Mouse (Mus musculus) C3H10T1/2 (cell line): ENCODE results near the gene Pmis2. TPM values are rescaled to one million over a fixed set of nuclear protein-coding genes. Genes with fewer than 3 reads are reported as not detected.

Experiments
- polyA plus RNA-seq, 2 experiments: library from polyadenylated mRNA; unstranded; fragments of >200 nt; fragmentation: generic; extraction: Trizol; gene quantifications; one replicate each; pipeline ENCODE4 v1.2.1; 2012; ENCODE audit warnings: missing spikeins in 2 of 2

The Pmis2 gene
- polyA plus RNA-seq, result not detected

DNA sequence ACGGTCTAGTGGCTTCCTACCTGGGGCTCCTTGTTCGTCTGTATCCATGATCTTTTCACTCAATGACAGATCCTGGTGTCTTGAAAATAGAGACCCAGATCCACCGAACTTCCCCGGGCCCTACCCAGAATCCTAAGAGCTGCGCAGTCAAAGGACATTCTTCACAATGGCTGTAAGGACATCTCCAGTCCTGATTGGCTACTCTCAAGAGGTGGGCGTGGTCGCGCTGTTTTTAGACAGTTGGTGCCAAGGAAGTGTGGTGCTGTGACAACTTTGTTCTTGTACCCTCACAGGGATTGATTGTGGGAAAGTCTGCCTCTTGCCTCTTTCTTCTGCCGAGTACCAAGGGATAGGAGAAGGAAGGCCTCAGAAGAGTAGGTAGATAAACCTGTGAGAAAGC is at the start of gene Pmis2:
Pmis2 (minus strand) TSS at position 126 of the 400 bp plus-strand sequence.

DNA sequence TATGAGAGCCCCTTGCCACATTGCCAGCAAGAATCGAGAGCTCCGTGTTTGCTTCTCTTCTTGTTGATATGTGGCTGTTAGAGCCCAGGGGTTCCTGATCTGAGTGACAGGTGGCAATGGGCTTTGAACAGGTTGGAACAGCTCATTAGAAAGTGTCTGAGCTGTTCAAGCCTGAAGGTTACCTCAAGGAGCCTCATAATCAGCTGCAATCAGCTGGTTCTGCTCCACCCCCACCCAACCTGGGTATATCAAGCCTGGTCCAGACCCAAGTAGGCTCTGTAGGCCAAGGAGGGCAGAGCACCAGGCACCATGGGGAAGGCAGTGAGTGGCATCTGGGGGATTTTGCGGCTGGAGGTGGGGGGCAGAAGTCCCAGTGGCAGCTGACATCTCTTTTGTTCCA is 40.5 kb upstream of the Pmis2 start, which contains the start of gene Atp4a:
Atp4a (plus strand) TSS at position 268 of the 400 bp plus-strand sequence.

GRCm38 (mm10) chr7:30698589-30698988 is 27.2 kb upstream of the Pmis2 start, which contains the start of gene 2200002J24Rik:
TSS of gene 2200002J24Rik (plus strand) at chr7:30698926.

GRCm38 (mm10) chr7:30664529-30665200 is 6.7 kb downstream of the Pmis2 start, which contains the start of gene Haus5:
TSS of gene Haus5 (minus strand) at chr7:30664994.

DNA sequence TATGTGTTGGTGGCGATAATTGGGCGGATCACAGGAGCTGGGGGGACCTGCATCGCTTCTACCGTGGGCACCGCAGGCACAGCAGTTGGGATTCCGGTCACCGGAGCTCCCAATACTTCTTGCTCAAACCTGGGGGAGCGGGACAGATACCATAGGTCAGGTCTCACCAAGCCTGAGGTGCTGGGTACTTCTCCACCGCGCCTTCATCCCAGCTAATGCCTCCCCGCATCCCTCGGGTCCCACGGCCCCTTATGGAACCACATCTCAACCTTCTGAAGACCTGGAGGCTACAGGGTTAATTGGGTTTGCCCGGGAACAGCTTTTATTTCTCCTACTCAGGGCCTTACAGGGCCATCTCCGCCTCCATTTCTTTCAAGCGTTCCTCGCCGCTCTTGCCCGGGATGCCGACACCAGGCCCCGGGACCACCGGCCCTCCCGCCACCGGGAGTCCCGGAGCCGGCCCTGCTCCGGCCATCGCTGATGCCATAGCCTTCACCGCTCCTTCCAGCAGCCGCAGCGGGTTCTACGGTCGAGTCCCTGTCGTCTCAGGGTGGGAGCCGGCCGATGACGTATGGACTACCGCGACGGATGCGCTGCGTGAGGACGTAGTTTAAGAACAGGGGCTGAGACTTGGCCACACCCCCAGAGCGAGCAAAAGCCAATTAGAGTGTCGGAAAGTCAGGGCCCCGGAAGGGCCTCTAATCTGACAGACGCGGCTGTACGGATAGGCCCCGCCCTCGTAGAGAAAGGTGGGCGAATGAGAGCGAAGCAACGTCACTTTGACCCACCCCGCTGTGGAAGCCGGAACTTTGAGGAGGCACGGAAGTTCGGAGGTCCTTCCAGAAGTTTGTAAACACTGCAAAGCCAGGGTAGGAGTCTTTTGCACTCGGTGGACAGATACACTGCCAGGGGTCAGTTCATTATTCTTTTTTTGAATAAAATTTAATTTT is 21.5 kb downstream of the Pmis2 start, which contains the start of gene Rbm42:
Rbm42 (minus strand) TSS at position 727 of the 950 bp plus-strand sequence.

GRCm38 (mm10) chr7:30635752-30636151 is 35.7 kb downstream of the Pmis2 start, which contains the start of gene Etv2:
TSS of gene Etv2 (minus strand) at chr7:30635852.

DNA sequence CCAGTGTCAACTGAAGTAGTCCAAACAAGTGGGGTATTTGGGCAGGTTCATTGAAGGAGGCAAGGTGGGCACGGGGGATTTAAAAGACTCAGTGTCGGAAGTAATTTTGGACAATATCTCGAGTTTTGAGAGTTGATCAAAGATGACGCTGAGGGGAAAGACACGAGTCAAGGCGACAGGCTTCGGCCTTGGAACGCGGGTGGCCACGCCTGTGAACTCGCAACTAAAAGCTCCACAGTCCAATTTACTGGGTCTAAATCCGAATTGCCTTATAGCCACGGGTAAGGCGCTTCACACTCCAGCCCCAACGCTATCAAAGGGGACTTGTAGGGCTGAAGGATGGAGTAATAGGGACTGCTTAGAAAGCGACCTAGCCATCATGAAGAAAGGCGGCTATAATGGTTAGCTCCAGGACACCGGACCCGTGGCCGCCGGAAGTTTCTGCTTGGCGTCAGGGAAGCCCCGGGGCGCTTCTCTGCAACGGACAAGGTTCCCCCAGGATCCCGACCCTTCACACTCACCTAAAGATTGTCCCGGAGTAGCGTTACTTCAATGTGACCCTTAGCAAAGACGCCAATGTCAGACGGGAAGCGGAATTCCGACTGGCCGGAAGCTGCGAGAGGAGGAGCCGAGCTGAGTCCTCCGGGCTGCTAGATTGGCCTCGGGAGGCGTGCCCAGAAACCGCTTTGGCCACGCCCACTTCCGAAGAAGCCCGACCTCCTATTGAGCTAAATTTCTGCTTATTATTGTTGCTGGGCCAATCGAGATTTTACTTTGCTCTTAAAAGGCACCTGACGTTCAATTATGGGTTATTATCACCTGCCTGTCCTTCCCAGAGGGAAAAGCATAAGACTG is 45.6 kb downstream of the Pmis2 start, which contains the start of gene Cox6b1:
Cox6b1 (minus strand) TSS at position 622 of the 855 bp plus-strand sequence.

Other genes with a start within 250 kb of the Pmis2 start
- not detected for gene Nfkbid, start 249.9 kb downstream of the Pmis2 start, polyA plus RNA-seq
- under 1 TPM; 0.02 to 0.13 TPM for gene Aplp1, start 226.1 kb downstream of the Pmis2 start, polyA plus RNA-seq
- gene Kirrel2, start 213.9 kb downstream of the Pmis2 start, polyA plus RNA-seq, result not detected
- gene Nphs1, start 213.3 kb downstream of the Pmis2 start, polyA plus RNA-seq, result under 1 TPM; 0.28 TPM
- gene Prodh2, start 178.0 kb downstream of the Pmis2 start, polyA plus RNA-seq, result not detected
- gene Arhgap33, start 136.5 kb downstream of the Pmis2 start, polyA plus RNA-seq, result 10 to 100 TPM in 1 of 2 experiments, under 1 TPM in 1; 0.55 to 10.4 TPM
- 100 to 1,000 TPM; 101 to 108 TPM for gene Hspb6, start 119.4 kb downstream of the Pmis2 start, polyA plus RNA-seq
- gene Proser3, start 119.3 kb downstream of the Pmis2 start, polyA plus RNA-seq, result 10 to 100 TPM in 1 of 2 experiments, 1 to 10 TPM in 1; 2.9 to 18.1 TPM
- gene Lin37, start 111.8 kb downstream of the Pmis2 start, polyA plus RNA-seq, result 10 to 100 TPM; 55.0 to 57.3 TPM
- gene U2af1l4, start 108.3 kb downstream of the Pmis2 start, polyA plus RNA-seq, result 10 to 100 TPM; 59.0 to 76.2 TPM
- gene Gm49396, start 108.3 kb downstream of the Pmis2 start, polyA plus RNA-seq, result 1 to 10 TPM in 1 of 2 experiments, under 1 TPM in 1; 0.21 to 1.4 TPM
- gene Psenen, start 108.0 kb downstream of the Pmis2 start, polyA plus RNA-seq, result 100 to 1,000 TPM; 203 to 206 TPM
- gene Igflr1, start 106.2 kb downstream of the Pmis2 start, polyA plus RNA-seq, result 1 to 10 TPM in 1 of 2 experiments, under 1 TPM in 1; 0.18 to 1.6 TPM
- gene Kmt2b, start 82.9 kb downstream of the Pmis2 start, polyA plus RNA-seq, result 10 to 100 TPM in 1 of 2 experiments, 1 to 10 TPM in 1; 3.7 to 16.5 TPM
- gene Zbtb32, start 72.7 kb downstream of the Pmis2 start, polyA plus RNA-seq, result under 1 TPM; 0.05 to 0.28 TPM
- gene Upk1a, start 58.8 kb downstream of the Pmis2 start, polyA plus RNA-seq, result 1 to 10 TPM in 1 of 2 experiments, under 1 TPM in 1; 0.34 to 1.1 TPM
- 100 to 1,000 TPM; 929 to 961 TPM for gene Cox6b1, start 45.5 kb downstream of the Pmis2 start, polyA plus RNA-seq
- gene Etv2, start 35.8 kb downstream of the Pmis2 start, polyA plus RNA-seq, result under 1 TPM in 1 of 2 experiments, not detected in 1; 0.05 TPM
- 100 to 1,000 TPM; 133 to 147 TPM for gene Rbm42, start 21.3 kb downstream of the Pmis2 start, polyA plus RNA-seq
- 10 to 100 TPM; 15.2 to 16.6 TPM for gene Haus5, start 6.6 kb downstream of the Pmis2 start, polyA plus RNA-seq
- gene 2200002J24Rik, start 27.3 kb upstream of the Pmis2 start, polyA plus RNA-seq, result not detected
- not detected for gene Atp4a, start 40.6 kb upstream of the Pmis2 start, polyA plus RNA-seq
- 100 to 1,000 TPM; 160 to 238 TPM for gene Tmem147, start 57.9 kb upstream of the Pmis2 start, polyA plus RNA-seq
- not detected for gene Gapdhs, start 72.1 kb upstream of the Pmis2 start, polyA plus RNA-seq
- 1 to 10 TPM; 1.0 to 2.6 TPM for gene Sbsn, start 79.9 kb upstream of the Pmis2 start, polyA plus RNA-seq
- not detected for gene Dmkn, start 92.2 kb upstream of the Pmis2 start, polyA plus RNA-seq
- not detected for gene Krtdap, start 116.3 kb upstream of the Pmis2 start, polyA plus RNA-seq
- not detected for gene Ffar2, start 152.2 kb upstream of the Pmis2 start, polyA plus RNA-seq
- gene Ffar3, start 184.6 kb upstream of the Pmis2 start, polyA plus RNA-seq, result not detected
- gene Ffar1, start 190.0 kb upstream of the Pmis2 start, polyA plus RNA-seq, result not detected
- gene Cd22, start 208.7 kb upstream of the Pmis2 start, polyA plus RNA-seq, result under 1 TPM in 1 of 2 experiments, not detected in 1; 0.01 TPM
- gene Mag, start 243.3 kb upstream of the Pmis2 start, polyA plus RNA-seq, result under 1 TPM; 0.01 TPM